Mouse (Mus musculus): ENCODE measurements around the gene Slco2a1. TPM values are rescaled to one million over a fixed set of nuclear protein-coding genes. Genes with fewer than 3 reads are reported as not detected.
A peak's percentile ranks its signal among the peaks of the same experiment; 100 is the strongest.

The Slco2a1 gene
- polyA plus RNA-seq, 1 experiment, result 0.52 TPM

DNA sequence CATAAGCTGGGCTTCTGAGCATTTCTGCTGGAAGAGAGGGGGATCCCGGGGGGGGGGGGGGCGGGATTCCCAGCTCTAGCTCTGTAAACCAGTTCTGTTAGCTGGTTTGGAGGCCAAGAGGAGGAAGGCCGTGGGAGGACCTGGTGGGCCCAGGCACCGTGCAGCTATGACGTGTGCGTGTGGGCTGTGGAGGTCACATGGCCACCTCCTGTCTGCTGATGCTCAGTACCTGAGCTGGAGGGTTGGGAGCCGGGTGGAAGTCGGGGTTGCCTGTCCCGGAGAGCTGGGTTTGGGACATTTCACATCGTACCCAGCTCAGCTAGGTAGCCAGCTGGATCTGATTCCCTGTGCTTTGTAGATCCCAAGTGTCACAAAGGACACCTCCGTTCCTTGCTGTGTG lies 124.8 kb downstream of the Slco2a1 start:
- peak in 1 of 2 experiments; percentile 78 for DNase-seq (ENCODE audit: extremely low spot score in 1 of 2, low spot score in 1 of 2)

DNA sequence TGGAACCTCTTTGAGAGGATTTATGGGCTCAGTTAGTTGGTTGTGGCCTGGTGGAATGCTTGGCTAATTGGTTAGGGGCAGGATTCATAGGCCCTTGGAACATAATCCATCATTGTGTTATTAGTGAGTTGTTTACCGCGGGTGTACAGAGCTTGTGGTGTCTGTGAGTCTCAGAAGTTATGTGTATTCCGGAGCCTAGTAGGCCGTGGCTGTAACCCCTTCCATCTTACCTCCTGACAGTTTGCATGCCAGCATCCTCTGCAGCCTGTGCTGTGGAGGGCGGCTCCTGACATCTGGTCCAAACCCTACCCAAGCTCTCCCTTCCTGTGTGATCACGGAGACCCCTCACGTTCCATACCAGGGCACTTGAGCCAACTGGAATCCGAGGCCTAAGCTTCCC lies 125.8 kb downstream of the Slco2a1 start:
- no peak for DNase-seq (ENCODE audit: extremely low spot score in 1 of 2, low spot score in 1 of 2)

DNA sequence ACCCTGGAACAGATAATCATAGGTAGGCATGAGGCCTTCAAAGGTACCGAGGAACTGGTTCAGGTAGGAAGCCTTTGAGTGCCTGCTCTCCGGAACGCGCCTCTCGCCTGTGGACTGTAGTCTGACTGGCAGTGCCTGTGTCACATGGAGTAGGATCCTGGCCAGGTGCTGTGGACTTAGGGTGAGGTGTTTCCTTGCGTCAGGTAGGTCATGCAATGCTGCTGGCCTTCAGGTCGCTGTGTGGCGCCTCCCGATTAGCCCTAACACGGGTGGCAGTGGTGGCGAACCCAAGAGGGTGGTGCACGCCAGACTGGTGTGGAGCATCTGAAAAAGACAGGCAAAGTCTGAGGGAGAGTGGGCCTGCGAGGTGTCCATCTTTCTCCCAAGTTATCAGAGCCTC lies 126.4 kb downstream of the Slco2a1 start:
- no peak for DNase-seq (ENCODE audit: extremely low spot score in 1 of 2, low spot score in 1 of 2)

DNA sequence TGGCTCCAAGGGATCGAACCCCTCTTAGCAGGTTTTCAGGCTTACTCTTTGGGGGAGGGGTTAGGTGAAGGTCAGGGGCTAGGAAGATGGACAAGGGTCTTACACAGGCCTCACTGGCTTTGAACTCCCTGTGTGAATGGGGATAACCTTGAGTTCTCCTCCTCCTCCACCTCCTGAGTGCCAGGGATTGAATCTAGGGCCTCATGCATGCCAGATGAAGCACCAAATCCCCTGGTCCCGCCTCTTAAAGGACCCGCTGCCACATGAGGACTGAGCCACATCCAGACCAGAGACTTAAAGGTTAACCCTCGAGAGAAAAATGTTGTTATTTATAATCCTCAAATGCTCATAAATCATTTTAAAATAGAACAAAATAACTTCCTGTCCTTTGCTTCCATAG lies 128.4 kb downstream of the Slco2a1 start:
- DNase-seq (ENCODE audit: extremely low spot score in 1 of 2, low spot score in 1 of 2), result no peak

DNA sequence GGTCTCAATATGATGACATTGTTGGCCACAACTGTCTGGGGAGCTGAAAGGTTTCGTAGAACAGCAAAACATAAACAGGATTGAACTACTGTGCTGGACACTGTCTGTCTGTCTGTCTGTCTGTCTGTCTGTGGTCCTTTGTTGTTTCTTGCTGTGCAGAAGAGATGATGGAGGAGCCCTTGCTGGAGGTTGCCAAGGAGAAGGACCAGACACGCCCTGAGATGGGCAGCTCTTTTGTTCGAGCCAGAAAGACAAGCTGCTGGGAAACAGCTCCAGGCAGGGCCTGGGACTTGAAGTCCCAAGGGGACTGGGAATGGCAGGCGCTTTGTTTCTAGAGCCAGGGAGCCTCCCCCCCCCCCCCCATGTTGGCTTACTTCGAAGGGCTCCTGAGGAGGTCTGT lies 129.0 kb downstream of the Slco2a1 start:
- DNase-seq (ENCODE audit: extremely low spot score in 1 of 2, low spot score in 1 of 2), result no peak

DNA sequence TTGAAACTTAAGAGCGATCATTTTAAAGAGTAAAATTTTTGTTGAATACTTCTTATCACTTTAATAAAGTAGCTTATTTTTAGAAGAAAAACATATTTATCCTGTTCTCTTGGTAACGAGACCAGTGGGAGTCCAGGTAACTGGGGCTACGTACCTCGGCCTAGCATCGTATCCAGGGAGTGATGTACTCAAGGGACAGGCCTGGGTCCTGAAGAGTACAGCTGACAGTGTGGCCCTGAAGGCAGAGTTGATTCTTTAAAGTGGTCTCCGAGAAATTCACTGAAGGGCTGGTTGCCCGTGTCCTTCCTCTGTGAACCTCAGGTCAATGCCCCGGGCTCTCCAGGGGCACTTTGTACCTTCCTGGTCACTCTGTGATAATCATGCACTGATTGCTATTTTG lies 129.4 kb downstream of the Slco2a1 start:
- no peak for DNase-seq (ENCODE audit: extremely low spot score in 1 of 2, low spot score in 1 of 2)

DNA sequence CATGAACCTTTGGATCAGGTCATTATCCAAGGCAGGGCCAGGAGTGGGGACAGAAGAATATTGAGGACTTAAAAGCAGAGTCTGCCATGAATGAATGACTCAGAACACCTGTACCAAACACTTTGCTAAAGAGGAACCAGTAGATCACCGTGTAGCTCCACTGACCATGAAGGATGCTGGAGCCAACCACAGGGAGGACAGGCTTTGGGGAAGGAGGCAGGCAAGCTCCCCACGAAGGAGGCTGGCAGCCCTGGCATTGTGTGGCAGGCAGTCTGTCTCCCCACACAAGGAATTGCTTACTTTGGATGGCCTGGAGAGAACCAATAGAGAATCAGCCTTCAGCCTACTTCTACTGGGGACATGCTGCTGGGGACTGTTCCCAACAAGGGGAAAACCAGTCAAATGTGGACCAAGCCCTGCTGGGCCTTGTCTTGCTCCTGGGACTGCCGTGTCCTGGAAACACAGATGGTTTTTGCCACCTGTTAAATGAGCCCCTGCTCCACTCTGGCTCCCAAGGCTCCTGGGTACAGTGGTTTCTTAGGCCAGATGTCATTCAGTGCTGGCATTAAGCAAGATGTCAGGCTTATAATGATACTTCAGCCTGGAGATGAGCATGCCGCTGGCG lies 130.3 kb downstream of the Slco2a1 start:
- DNase-seq (ENCODE audit: extremely low spot score in 1 of 2, low spot score in 1 of 2), result no peak

DNA sequence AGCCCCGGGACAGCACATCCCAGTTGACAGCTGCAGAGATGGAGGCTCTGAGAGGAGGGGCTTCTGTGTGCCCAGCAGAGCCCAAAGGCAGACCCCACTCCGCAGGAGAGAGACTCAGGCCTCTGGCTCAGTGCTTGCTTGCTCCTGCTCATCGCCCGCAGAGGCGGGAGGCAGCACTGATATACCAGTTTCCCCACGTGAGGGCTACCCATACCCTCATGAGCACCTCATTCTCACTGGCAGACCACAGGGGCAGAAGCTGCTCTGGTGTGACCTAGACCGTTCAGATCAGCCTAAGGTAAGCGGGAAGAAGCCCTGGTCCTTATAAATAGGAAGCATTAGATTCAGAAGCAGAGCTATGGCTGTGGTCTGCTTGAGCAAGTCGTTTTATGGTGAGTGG lies 131.3 kb downstream of the Slco2a1 start:
- DNase-seq (ENCODE audit: extremely low spot score in 1 of 2, low spot score in 1 of 2), result no peak

DNA sequence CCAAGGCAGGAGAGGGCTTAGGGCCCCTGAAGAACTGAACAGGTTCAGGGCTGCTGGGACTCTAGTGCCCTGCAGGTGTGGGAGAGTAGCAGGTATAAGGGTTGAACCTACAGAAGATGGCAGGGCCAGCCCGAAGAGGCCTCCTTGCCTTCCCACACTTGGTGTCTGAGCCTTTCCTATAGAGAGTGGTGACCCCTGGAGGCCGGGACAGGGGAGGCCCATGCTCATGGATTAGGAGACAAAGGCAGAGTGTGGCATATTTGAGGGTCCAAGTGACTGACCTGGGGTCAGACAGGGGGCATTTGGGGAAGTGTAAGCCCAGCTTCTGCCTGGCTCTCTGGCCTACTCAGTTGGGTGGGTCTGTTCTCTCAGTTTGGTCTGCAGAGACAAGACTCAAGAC lies 131.7 kb downstream of the Slco2a1 start:
- DNase-seq (ENCODE audit: extremely low spot score in 1 of 2, low spot score in 1 of 2), result no peak

DNA sequence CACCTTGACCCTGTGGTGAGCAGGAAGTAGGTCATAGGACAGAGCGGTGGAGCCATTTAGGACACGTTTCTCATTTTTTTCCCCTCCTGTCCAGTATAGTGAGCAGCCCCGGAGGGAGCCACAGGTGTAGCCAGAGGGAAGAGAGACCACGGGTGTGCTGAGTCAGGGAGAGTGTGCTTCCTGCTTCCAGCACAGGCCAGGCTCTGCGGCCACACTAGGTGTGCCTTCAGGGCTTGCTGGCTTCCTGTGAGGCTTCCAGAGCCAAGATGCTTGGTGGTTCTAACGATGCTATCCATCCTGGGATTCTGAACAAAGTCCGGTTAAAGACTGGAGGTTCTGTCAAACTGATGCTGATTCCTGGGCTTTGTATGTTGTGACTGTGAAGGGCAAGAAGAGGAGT lies 133.0 kb downstream of the Slco2a1 start:
- no peak for DNase-seq (ENCODE audit: extremely low spot score in 1 of 2, low spot score in 1 of 2)

DNA sequence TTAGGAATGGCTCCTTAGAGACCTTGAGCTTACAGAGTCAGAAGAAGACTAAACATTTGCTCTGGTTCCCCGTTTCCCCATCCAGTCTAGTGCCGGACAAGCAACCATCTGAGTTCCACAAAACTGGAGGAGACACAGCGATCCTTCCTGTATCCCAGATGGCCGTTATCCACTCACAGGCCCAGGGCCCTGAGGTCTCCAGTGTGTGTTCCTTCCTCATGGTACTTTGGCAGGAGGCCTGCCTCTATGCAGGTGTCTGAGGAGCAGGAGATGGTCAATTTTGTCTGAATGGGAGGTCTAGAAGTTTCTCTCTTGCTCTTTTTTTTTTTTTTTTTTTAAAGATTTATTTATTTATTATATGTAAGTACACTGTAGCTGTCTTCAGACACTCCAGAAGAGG lies 136.2 kb downstream of the Slco2a1 start:
- DNase-seq (ENCODE audit: extremely low spot score in 1 of 2, low spot score in 1 of 2), result no peak

DNA sequence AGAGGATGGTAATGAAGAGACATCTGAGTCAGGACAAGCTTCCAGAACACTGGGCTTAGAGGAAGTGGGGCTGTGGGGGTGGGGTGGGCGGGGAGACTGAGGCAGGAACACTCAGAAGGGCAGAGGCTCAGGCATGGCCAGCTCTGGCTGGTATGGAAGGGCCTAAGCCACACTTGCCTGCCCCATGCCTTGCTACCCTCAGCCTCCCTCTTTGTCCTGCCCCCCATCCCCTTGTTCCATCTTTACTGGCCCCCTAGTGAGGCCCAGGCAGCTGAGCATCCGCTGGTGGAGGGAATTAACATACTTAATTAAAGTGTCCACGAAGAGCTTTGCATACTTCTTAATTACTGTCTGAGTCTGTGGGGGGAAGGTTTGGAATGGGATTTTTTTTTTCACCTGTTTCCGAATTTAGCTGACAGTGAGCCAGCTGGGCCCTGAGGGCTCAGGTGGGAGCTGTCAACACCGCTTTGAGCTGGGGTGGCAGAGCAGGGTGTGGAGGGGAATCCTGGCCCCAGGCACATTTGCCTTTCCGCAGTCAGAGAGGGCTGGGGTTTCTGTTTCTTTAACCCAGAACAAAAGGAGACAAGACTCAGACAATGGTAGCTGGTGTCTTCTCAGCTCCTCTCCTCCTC lies 145.1 kb downstream of the Slco2a1 start:
- no peak for DNase-seq (ENCODE audit: extremely low spot score in 1 of 2, low spot score in 1 of 2)

DNA sequence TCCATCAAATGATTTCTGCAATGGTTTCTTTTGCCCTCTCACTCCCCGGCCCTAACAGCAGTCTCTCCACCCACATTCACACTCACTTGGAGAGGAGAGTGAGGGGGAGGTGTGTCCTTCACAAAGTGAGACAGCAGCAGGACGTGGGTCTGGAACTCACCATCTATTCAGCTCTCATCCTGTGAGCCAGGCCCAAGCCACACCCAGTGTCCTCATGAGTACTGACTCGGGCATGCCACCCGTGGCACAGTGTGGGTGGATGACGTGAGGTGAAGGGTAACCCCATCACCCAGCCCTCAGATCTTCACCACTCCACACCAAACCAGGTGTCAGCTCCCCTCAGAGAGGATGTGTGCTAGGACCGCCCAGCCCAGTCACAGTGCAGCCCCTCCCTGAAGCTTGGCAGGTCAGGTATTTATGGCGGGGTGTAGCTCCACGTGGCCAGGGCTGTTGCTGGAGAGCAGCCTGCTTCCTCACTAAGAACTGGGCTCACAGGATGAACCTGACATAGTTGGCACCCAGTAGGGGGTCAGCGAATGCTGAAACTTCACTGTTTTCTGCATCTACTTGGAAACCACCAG lies 146.0 kb downstream of the Slco2a1 start:
- DNase-seq (ENCODE audit: extremely low spot score in 1 of 2, low spot score in 1 of 2), result peak; percentile 76 to 79

DNA sequence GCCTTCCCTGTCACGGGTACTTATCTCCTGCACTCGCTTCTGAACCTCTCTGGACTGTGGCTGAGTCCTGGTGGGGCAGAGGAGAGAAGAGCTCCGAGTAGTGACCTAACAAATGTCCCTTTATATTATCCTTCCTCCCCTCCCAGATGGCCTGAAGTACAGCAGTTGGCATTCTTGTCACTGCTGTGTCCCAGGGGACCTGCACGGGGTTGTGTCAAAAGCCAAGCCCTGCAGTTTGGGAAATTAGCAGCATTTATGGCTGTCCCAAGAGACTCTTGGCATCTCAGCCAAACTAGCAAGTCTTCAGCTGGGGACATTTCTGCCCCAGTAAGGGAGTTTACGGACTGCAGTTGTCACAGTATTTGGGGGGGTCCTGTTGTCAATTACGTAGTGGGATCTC lies 151.0 kb downstream of the Slco2a1 start:
- no peak for DNase-seq (ENCODE audit: extremely low spot score in 1 of 2, low spot score in 1 of 2)

DNA sequence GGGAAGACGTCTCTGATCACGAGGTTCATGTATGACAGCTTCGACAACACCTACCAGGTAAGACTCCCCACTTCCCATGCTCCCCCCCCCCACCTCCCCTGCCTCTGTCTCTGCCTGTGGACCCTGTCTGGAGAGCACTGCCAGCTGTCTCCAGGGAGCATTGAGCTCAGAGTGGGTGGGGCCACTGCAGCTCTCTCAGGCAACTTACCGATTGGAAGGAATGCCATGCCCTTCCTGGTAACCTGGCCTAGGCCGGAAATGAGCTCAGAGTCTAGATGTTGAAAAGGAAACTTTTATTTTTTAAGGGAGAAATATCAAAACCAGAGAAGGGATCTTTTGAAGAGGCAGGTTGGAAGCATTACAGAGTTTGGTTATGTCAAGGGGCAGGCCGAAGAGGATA lies 151.9 kb downstream of the Slco2a1 start:
- no peak for DNase-seq (ENCODE audit: extremely low spot score in 1 of 2, low spot score in 1 of 2)

DNA sequence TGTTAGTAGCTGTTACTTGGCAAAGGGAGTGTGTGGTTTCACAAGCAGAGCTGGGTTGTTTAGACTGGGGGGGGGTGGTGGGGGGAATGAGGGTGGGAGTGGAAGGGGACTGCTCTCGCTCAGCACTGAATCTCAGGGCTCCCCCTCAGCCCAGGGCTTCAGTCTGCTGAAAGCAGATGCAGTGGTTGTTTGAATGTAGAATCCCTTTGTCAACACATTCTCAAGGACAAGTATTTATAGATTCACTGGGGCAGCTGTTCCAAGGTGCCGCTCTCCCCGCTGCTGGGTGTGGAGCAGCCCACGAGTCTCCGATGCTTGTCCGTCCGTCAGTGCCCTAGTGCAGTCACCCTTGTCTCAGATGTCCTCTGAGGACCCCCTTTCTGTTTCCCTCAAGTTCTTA lies 152.8 kb downstream of the Slco2a1 start:
- DNase-seq (ENCODE audit: extremely low spot score in 1 of 2, low spot score in 1 of 2), result no peak

DNA sequence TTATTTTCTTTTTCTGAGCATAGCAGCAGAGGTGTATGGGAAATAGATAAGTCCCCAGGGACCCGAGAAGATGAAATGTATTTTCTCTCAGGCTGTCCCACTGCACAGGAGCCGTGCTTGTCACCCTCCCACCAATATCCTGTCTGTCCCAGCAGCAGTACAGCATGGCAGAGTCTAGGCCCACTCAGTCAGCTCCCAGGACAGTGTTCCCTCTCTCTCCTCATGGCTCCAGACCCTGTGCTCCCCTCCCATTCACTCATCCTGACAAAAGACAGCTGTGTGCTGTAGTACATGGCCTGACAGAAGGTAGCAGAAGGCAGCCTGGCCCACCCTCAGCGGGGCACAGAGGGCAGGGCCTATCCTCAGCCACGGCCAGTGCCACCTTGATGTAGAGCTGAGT lies 155.4 kb downstream of the Slco2a1 start:
- no peak for DNase-seq (ENCODE audit: extremely low spot score in 1 of 2, low spot score in 1 of 2)

DNA sequence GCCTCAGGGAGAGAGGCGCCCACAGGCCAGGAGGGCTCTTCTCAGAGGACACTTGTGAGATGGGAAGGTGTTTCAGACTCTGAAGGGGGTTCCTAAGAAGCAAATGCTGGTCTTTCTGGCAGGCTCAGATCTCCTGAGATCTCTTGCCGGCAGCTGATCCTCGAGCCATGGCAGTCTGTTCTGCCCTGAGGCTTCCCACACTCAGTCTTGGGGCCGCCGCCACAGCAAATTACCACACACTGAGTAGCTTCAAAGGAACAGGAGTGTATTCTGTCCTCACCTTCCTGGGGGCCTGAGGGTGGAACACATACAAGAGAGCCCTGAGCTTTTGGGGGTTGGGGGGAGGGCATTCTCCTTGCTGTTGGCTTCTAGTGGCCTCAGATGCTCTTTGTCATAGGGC lies 156.8 kb downstream of the Slco2a1 start:
- DNase-seq (ENCODE audit: extremely low spot score in 1 of 2, low spot score in 1 of 2), result no peak

All from frontal cortex, adult 2 months (tissue).